Mouse (Mus musculus) lung, embryonic 14.5 days (tissue): ENCODE data around the gene Atxn1. TPM values are rescaled to one million over a fixed set of nuclear protein-coding genes. Genes with fewer than 3 reads are reported as not detected.

Experiments used
- ATAC-seq: fragments of 200-750 bp; cut with Nextera tagmentation; 2 replicates; pipeline ENCODE4 v1.8.0; 2017; ENCODE audit warnings: mild to moderate bottlenecking, moderate TSS enrichment, moderate library complexity; ENCODE audit not compliant: insufficient read depth
- DNase-seq: peaks from one replicate; pipeline ENCODE4 v3.0.0-alpha.2; 2015
- H3K27ac ChIP-seq: fragments of 300-500 bp; sonication (generic); 2 replicates; pipeline ENCODE4 v1.5.1; 2014; ENCODE audit warnings: low read depth, mild to moderate bottlenecking, moderate library complexity
- H3K27me3 ChIP-seq: fragments of 300-500 bp; sonication (generic); 2 replicates; pipeline ENCODE4 v1.6.1; 2014; ENCODE audit warnings: low read length, control low read depth; ENCODE audit not compliant: insufficient read depth
- H3K36me3 ChIP-seq: fragments of 300-500 bp; sonication (generic); 2 replicates; pipeline ENCODE4 v1.6.1; 2014; ENCODE audit warnings: control low read depth; ENCODE audit not compliant: insufficient read depth
- H3K4me1 ChIP-seq: fragments of 300-500 bp; sonication (generic); 2 replicates; pipeline ENCODE4 v1.6.1; 2014; ENCODE audit warnings: antibody characterized with exemption, control low read depth; ENCODE audit not compliant: insufficient read depth
- H3K4me2 ChIP-seq: fragments of 300-500 bp; sonication (generic); 2 replicates; pipeline ENCODE4 v1.6.1; 2014; ENCODE audit warnings: mild to moderate bottlenecking
- H3K4me3 ChIP-seq: fragments of 300-500 bp; sonication (generic); 2 replicates; pipeline ENCODE4 v1.5.1; 2014; ENCODE audit warnings: low read depth, low read length
- H3K9ac ChIP-seq: fragments of 300-500 bp; sonication (generic); 2 replicates; pipeline ENCODE4 v1.6.1; 2014
- H3K9me3 ChIP-seq: fragments of 300-500 bp; sonication (generic); 2 replicates; pipeline ENCODE4 v1.6.1; 2016; ENCODE audit warnings: low read depth, low read length, control low read depth
- CTCF ChIP-seq: IDR thresholded peaks from 2 replicates; pipeline ENCODE4 v1.5.1; 2016; ENCODE audit warnings: antibody characterized with exemption, low read depth
- WGBS: fragments of 180-500 bp; shearing (Covaris S2); extraction: QIAGEN DNeasy Blood & Tissue Kit; methylation state at CpG from one replicate; pipeline ENCODE4 v1.1.7; 2014; 5-methylcytosine and 5-hydroxymethylcytosine counted together
- polyA plus RNA-seq: library from polyadenylated mRNA; unstranded; fragments of >200 nt; fragmentation: Nextera tagmentation; extraction: Ambion mirVana; gene quantifications from 2 replicates; pipeline ENCODE4 v1.2.1, GENCODE M21; 2014

Atxn1 gene
- polyA plus RNA-seq, 1 experiment from 2014 or later: 3.9 TPM

- H3K36me3 ChIP-seq: no peaks in the 10 kb centered on the region
- H3K4me3 ChIP-seq: no peak overlapping the region
- no peak overlapping the region for H3K4me2 ChIP-seq
- H3K27me3 ChIP-seq: no peaks in the 10 kb centered on the region
- H3K4me1 ChIP-seq: 0 out of 2 replicates have a peak, but pooled peaks cover 7% of the 10 kb centered on the region
- H3K27ac ChIP-seq: no peak overlapping the region
- H3K9me3 ChIP-seq: no peaks in the 10 kb centered on the region
- DNase-seq (no peak), ATAC-seq (no peak)
- WGBS: 67% methylated on average over 6 of the region's 6 CpGs
- TF ChIP-seq CTCF: no peak
- H3K9ac ChIP-seq: no peak overlapping the region
These were observed 8.5 kb downstream of the Atxn1 start for GRCm38 (mm10) chr13:45956287-45956686.

- Histone ChIP-seq H3K27me3 (no peaks in the 10 kb centered on the region), H3K36me3 (no peaks in the 10 kb centered on the region), H3K4me3 (no peak overlapping the region), H3K9ac (no peak overlapping the region), H3K27ac (no peak overlapping the region), H3K4me2 (no peak overlapping the region), H3K9me3 (no peaks in the 10 kb centered on the region), H3K4me1 (peaks cover 14% of the 10 kb centered on the region; the same call in 1 of the 2 replicates)
- TF ChIP-seq CTCF: no peak
- WGBS: 80% methylated on average over 9 of the region's 9 CpGs
- ATAC-seq: no peak
- DNase-seq: no peak
These were observed 9.3 kb downstream of the Atxn1 start for GRCm38 (mm10) chr13:45955370-45956055.

GRCm38 (mm10) chr13:45953098-45953497 lies 11.7 kb downstream of the Atxn1 start:
- H3K4me3 ChIP-seq: no peak overlapping the region
- H3K4me2 ChIP-seq: no peak overlapping the region
- DNase-seq: no peak
- ATAC-seq: no peak
- peaks cover 11% of the 10 kb centered on the region; the same call in 1 of the 2 replicates for H3K4me1 ChIP-seq
- no peak overlapping the region for H3K9ac ChIP-seq
- no peaks in the 10 kb centered on the region for H3K27me3 ChIP-seq
- no peak overlapping the region for H3K27ac ChIP-seq
- no peaks in the 10 kb centered on the region for H3K9me3 ChIP-seq
- 72% methylated on average over 4 of the region's 4 CpGs for WGBS
- no peak for TF ChIP-seq CTCF
- H3K36me3 ChIP-seq: no peaks in the 10 kb centered on the region

- peak overlapping the region; percentile 66 for H3K27ac ChIP-seq
- 41% methylated on average over 20 of the region's 20 CpGs for WGBS
These were observed 13.7 kb downstream of the Atxn1 start for GRCm38 (mm10) chr13:45951071-45951645.

GRCm38 (mm10) chr13:45950355-45950861 lies 14.4 kb downstream of the Atxn1 start:
- DNase-seq: peak; percentile 34
- no peak overlapping the region for H3K9ac ChIP-seq
- H3K4me3 ChIP-seq: no peak overlapping the region
- H3K9me3 ChIP-seq: no peaks in the 10 kb centered on the region
- H3K36me3 ChIP-seq: no peaks in the 10 kb centered on the region
- TF ChIP-seq CTCF: no peak
- H3K4me2 ChIP-seq: no peak overlapping the region
- H3K4me1 ChIP-seq: peaks cover 11% of the 10 kb centered on the region; the same call in 1 of the 2 replicates
- WGBS: 28% methylated on average over 8 of the region's 8 CpGs
- peak overlapping the region; percentile 66 for H3K27ac ChIP-seq
- no peak for ATAC-seq
- H3K27me3 ChIP-seq: no peaks in the 10 kb centered on the region

More at GRCm38 (mm10) chr13:45951071-45951645, 13.7 kb downstream of the Atxn1 start:
- Histone ChIP-seq H3K9me3 (no peaks in the 10 kb centered on the region), H3K4me2 (no peak overlapping the region), H3K27me3 (no peaks in the 10 kb centered on the region), H3K36me3 (no peaks in the 10 kb centered on the region), H3K4me1 (peaks cover 11% of the 10 kb centered on the region; the same call in 1 of the 2 replicates), H3K4me3 (no peak overlapping the region), H3K9ac (no peak overlapping the region)
- ATAC-seq: no peak
- no peak for TF ChIP-seq CTCF
- DNase-seq: no peak

- TF ChIP-seq CTCF: no peak
- 81% methylated on average over 11 of the region's 11 CpGs for WGBS
- H3K9ac ChIP-seq: no peak overlapping the region
- H3K4me1 ChIP-seq: peaks cover 10% of the 10 kb centered on the region; the same call in 1 of the 2 replicates
- H3K27me3 ChIP-seq: no peaks in the 10 kb centered on the region
- 0 out of 2 replicates have a peak, but pooled peaks cover 6% of the 10 kb centered on the region for H3K36me3 ChIP-seq
- DNase-seq (no peak), ATAC-seq (no peak)
- H3K4me2 ChIP-seq: no peak overlapping the region
- no peaks in the 10 kb centered on the region for H3K9me3 ChIP-seq
- H3K27ac ChIP-seq: no peak overlapping the region
- no peak overlapping the region for H3K4me3 ChIP-seq
These were observed 18.7 kb downstream of the Atxn1 start for GRCm38 (mm10) chr13:45946136-45946535.

GRCm38 (mm10) chr13:45942337-45942736 lies 22.5 kb downstream of the Atxn1 start:
- 0 out of 2 replicates have a peak, but pooled peaks have one; percentile 38 for ATAC-seq
- 56% methylated on average over 7 of the region's 7 CpGs for WGBS
- Histone ChIP-seq H3K4me1 (no peaks in the 10 kb centered on the region), H3K9me3 (no peaks in the 10 kb centered on the region), H3K36me3 (0 out of 2 replicates have a peak, but pooled peaks cover 8% of the 10 kb centered on the region), H3K27me3 (no peaks in the 10 kb centered on the region), H3K4me3 (no peak overlapping the region), H3K4me2 (no peak overlapping the region), H3K27ac (no peak overlapping the region), H3K9ac (no peak overlapping the region)
- DNase-seq: peak; percentile 89
- no peak for TF ChIP-seq CTCF
